Mouse (Mus musculus) hindbrain, embryonic 12.5 days (tissue): ENCODE results near the gene Cdc42ep2. TPM values are rescaled to one million over a fixed set of nuclear protein-coding genes. Genes with fewer than 3 reads are reported as not detected.

Experiments
- ATAC-seq: fragments of 200-750 bp; cut with Nextera tagmentation; 2 replicates; pipeline ENCODE4 v1.8.0; 2017; ENCODE audit warnings: moderate TSS enrichment; ENCODE audit not compliant: low FRiP score
- H3K27ac ChIP-seq: fragments of 300-500 bp; sonication (generic); 2 replicates; pipeline ENCODE4 v1.5.1; 2016; ENCODE audit warnings: mild to moderate bottlenecking
- H3K27me3 ChIP-seq: fragments of 300-500 bp; sonication (generic); 2 replicates; pipeline ENCODE4 v1.6.1; 2016; ENCODE audit warnings: mild to moderate bottlenecking
- H3K36me3 ChIP-seq: fragments of 300-500 bp; sonication (generic); 2 replicates; pipeline ENCODE4 v1.6.1; 2016; ENCODE audit warnings: mild to moderate bottlenecking
- H3K4me1 ChIP-seq: fragments of 300-500 bp; sonication (generic); 2 replicates; pipeline ENCODE4 v1.6.1; 2016
- H3K4me2 ChIP-seq: fragments of 300-500 bp; sonication (generic); replicated peaks from 2 replicates; pipeline ENCODE4 v1.6.1; 2016; ENCODE audit warnings: mild to moderate bottlenecking
- H3K4me3 ChIP-seq: fragments of 300-500 bp; sonication (generic); 2 replicates; pipeline ENCODE4 v1.5.1; 2016; ENCODE audit warnings: mild to moderate bottlenecking
- H3K9ac ChIP-seq: fragments of 300-500 bp; sonication (generic); 2 replicates; pipeline ENCODE4 v1.6.1; 2016; ENCODE audit warnings: mild to moderate bottlenecking, moderate library complexity
- H3K9me3 ChIP-seq: fragments of 300-500 bp; sonication (generic); replicated peaks from 2 replicates; pipeline ENCODE4 v1.6.1; 2016; ENCODE audit warnings: mild to moderate bottlenecking
- WGBS: fragments of 180-500 bp; shearing (Covaris S2); methylation state at CpG from one replicate; pipeline ENCODE4 v1.1.7; 2016; 5-methylcytosine and 5-hydroxymethylcytosine counted together
- polyA plus RNA-seq: library from polyadenylated mRNA; unstranded; fragments of >200 nt; fragmentation: Nextera tagmentation; extraction: Ambion mirVana; gene quantifications from 2 replicates; pipeline ENCODE4 v1.2.1, GENCODE M21; 2016

Cdc42ep2 gene
- polyA plus RNA-seq, 1 experiment from 2014 or later = 6.1 TPM

DNA sequence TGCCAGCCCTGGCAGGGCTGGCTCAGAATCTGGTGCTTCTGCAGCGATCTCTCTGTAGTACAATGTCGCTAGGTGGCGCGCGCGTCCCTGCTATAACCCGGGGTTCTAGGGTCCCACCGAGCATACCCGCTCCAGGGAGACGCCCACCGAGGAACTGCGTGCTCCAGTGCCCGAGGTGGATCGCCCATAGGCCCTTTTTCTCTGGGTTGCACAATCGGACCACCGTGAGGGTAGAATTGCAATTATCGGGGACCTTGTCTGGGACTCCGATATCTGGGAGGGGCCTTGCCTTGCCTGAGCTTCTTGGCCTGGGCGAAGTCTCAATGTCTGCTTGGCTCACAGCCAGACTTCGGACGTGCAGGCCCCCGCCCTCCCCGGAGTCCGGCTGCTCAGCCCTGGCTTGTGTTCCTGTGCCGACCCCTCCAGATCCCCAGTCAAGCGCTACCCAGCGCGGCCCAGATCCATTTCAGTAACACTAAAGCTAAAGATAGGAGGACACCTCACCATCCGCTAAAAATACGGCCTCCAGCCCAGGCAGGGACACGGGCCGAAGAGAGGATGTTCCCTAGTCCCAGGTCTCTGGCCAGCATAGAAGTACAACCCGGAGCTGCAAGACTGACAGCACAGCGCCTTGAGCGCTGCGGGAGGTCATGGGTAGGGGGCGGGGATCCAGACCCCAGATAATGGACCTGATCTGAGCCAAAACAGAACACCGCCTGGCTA, 465 bp downstream of the Cdc42ep2 start:
- H3K9me3 ChIP-seq = no peaks in the 10 kb centered on the region
- H3K4me3 ChIP-seq = peak overlapping the region; percentile 58
- H3K9ac ChIP-seq = peak overlapping the region; percentile 63
- peak; percentile 82 for ATAC-seq
- H3K4me2 ChIP-seq = peak overlapping the region; percentile 98
- WGBS = under 1% methylated on average over 38 of the region's 38 CpGs
- H3K27me3 ChIP-seq = peaks cover 13% of the 10 kb centered on the region
- H3K4me1 ChIP-seq = peaks cover 19% of the 10 kb centered on the region
- no peaks in the 10 kb centered on the region for H3K36me3 ChIP-seq
- peak overlapping the region; percentile 77 for H3K27ac ChIP-seq

DNA sequence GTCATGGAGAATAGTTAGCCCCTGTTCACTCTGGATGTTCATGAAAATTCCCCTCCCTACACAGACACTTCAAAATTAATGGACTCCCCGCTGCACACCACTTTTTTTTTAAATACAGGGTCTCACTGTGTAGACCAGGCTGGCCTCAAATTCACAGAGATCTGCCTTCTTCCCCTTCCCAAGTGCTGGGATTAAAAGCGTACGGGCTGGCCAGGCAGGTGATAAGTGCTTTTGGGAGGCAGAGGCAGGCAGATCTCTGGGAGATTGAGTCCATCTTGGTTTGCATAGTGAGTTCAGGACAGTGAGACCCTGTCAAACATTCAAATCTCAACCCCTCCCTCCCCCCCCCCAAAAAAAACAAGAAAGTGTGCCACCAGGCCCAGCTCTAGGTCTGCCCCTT, 1.7 kb downstream of the Cdc42ep2 start:
- no peaks in the 10 kb centered on the region for H3K9me3 ChIP-seq
- ATAC-seq = no peak
- peaks cover 13% of the 10 kb centered on the region for H3K27me3 ChIP-seq
- H3K4me1 ChIP-seq = peaks cover 19% of the 10 kb centered on the region
- H3K36me3 ChIP-seq = 0 out of 2 replicates have a peak, but pooled peaks cover 2% of the 10 kb centered on the region
- 91% methylated on average over 3 of the region's 3 CpGs for WGBS
- no peak overlapping the region for H3K27ac ChIP-seq
- H3K4me3 ChIP-seq = no peak overlapping the region
- no peak overlapping the region for H3K4me2 ChIP-seq
- H3K9ac ChIP-seq = no peak overlapping the region

DNA sequence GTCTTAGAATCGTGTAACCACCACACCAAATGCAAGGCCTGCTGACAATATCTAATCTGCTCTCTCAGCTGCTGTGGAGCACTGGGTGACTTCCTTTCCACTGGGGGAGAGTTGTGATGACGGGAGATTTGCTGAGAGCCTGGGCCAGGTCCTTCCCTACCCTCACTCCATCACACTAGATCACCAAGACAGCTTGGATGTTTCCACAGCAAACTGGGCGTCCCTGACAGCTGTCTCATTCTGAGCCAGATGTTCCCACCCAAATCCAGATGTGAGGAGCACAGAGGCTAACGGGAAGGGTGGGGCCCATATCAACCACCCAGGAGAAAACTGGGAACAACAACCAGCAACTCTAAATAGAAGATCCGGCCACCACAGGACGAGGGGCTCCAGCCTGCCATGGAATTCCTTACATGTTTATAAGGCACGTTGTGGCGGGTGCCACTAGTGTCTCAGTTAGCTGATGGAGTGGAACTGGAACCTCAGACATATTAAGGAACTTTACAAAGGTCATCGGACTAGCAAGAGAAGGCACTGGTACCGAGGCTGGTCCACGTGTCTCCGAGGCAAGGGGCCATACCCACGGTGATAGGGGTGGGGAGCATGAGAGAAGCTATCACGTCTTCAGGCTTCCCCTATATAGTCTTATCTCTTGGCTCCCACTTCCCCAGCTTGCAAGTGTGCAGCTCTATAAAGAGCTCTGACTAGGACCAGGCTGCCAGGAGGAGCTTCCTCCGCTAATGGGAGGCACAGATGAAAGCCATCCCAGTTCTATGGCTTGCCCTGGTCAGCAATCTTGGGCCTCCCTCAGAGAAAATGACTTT, 2.3 kb downstream of the Cdc42ep2 start:
- H3K36me3 ChIP-seq = peaks cover 6% of the 10 kb centered on the region; the same call in 1 of the 2 replicates
- no peaks in the 10 kb centered on the region for H3K9me3 ChIP-seq
- no peak overlapping the region for H3K4me2 ChIP-seq
- peaks cover 19% of the 10 kb centered on the region for H3K4me1 ChIP-seq
- no peak overlapping the region for H3K27ac ChIP-seq
- 81% methylated on average over 15 of the region's 15 CpGs for WGBS
- ATAC-seq = no peak
- H3K4me3 ChIP-seq = no peak overlapping the region
- H3K27me3 ChIP-seq = peaks cover 13% of the 10 kb centered on the region
- peak overlapping the region; percentile 49 for H3K9ac ChIP-seq

DNA sequence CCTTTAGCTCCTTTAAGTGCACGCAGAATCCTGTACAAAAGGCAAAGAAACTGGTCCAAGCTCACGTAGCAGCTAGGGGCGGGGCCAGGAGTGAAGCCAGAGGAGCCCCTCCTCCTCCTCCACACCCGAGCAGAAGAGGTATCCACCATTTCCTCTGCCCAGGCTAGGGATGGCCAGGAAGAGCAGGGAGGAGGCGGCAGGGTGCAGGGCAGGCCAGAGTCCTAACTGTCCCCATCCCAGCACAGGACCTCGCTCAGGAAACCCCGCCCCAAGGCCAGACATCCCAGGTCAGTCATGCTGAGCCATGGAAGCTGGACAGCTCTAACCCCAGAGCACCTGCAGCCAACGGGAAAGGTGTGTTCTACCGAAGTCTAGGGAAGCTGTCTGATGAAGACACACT, 2.9 kb downstream of the Cdc42ep2 start:
- ATAC-seq = no peak
- H3K9ac ChIP-seq = peak overlapping the region; percentile 49
- WGBS = 22% methylated on average over 8 of the region's 9 CpGs
- H3K4me2 ChIP-seq = no peak overlapping the region; the same call in 1 of the 2 replicates
- H3K4me1 ChIP-seq = peaks cover 19% of the 10 kb centered on the region
- no peaks in the 10 kb centered on the region for H3K9me3 ChIP-seq
- H3K27ac ChIP-seq = no peak overlapping the region
- peaks cover 10% of the 10 kb centered on the region; the same call in 1 of the 2 replicates for H3K36me3 ChIP-seq
- peaks cover 13% of the 10 kb centered on the region for H3K27me3 ChIP-seq
- H3K4me3 ChIP-seq = no peak overlapping the region

GRCm38 (mm10) chr19:5913007-5913719, 11.5 kb downstream of the Cdc42ep2 start, which contains the start of gene Dpf2:
Dpf2 (minus strand) TSS chr19:5913010.
- Histone ChIP-seq H3K27me3 (no peaks in the 10 kb centered on the region), H3K4me2 (peak within 1 kb of the TSS; percentile 62), H3K4me1 (peaks cover 29% of the 10 kb centered on the region), H3K9ac (peak within 1 kb of the TSS; percentile 90), H3K9me3 (no peaks in the 10 kb centered on the region), H3K4me3 (peak within 1 kb of the TSS; percentile 92), H3K27ac (peak within 1 kb of the TSS; percentile 85), H3K36me3 (peaks cover 10% of the 10 kb centered on the region; the same call in 1 of the 2 replicates)
- WGBS = 23% methylated on average over 13 of the region's 13 CpGs
- ATAC-seq = 0 out of 2 replicates have a peak, but pooled peaks have one; percentile 13

DNA sequence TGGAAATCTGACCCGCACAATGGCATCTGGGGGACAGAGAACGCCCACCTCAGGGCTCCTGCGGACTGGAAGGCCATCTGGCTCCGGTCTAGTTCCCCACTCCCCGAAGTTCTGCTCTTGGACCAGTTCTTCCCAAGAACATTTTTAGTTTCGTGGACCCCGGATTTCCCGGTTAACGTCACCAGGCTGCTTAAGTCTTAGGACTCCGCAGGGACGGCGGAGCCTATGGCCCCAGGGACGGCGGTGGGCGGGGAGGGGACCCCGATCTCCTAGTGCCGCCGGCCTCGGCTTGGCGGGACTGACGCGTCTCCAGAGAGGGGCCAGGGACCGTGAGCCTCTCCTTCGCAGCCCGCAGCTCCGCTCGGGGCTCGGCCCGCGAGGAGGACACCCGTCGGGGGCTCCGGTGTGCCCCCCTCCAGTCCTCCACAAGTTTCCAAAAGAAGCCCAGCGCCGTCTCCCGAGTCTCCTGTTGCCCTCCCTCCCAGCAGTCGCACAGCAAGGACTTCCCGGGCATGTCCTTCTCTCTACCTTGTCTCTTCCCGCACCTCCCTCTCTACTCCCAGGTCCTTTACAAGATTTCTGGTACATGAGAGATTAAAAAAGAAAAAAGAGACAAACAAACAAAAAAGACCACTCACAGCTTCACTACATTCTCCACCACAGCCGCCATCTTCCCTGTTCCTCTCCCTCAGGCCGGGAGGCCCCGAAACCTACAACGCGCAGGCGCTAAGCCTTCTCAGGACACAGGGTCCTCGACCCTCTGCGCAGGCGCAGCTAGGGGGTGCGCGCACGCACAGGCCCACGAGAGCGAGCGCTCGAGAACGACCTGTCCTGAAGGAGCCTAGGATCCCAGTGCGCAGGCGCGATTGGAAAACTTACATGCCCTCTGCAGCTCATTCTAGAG, 12.3 kb downstream of the Cdc42ep2 start:
- H3K36me3 ChIP-seq = peaks cover 4% of the 10 kb centered on the region; the same call in 1 of the 2 replicates
- peaks cover 29% of the 10 kb centered on the region for H3K4me1 ChIP-seq

GRCm38 (mm10) chr19:5911430-5912102, 13.1 kb downstream of the Cdc42ep2 start:
- 10% methylated on average over 14 of the region's 14 CpGs for WGBS
- H3K27ac ChIP-seq = peak overlapping the region; percentile 85

More for the DNA sequence above, 12.3 kb downstream of the Cdc42ep2 start:
- Histone ChIP-seq H3K27me3 (no peaks in the 10 kb centered on the region), H3K4me2 (peak overlapping the region; percentile 62), H3K4me3 (peak overlapping the region; percentile 92), H3K9ac (peak overlapping the region; percentile 90), H3K9me3 (no peaks in the 10 kb centered on the region), H3K27ac (peak overlapping the region; percentile 85)
- peak; percentile 93 for ATAC-seq
- under 1% methylated on average over 56 of the region's 59 CpGs for WGBS

DNA sequence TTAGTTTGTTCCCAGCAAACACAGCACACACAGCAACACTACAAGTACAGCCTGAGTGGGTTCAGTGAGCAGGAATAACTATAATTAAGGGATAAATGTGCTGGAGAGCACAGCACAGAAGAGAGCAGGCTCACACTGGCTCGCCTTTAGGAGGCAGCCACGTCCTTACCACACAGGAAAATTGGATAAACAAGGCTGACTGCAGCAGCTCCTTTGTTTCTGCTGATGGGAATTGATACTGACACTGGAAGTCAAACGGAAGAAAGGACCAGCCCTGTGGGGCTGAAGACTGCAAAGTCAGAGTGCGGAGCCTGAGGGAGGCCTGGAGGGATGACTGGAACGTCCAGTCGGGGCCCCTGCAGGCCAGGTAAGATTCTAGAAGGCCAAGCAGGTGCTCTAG, 14.4 kb downstream of the Cdc42ep2 start:
- Histone ChIP-seq H3K27ac (peak overlapping the region; percentile 69), H3K4me3 (peak overlapping the region; percentile 20), H3K9ac (peak overlapping the region; percentile 47), H3K4me1 (peaks cover 29% of the 10 kb centered on the region), H3K36me3 (peaks cover 21% of the 10 kb centered on the region), H3K27me3 (no peaks in the 10 kb centered on the region), H3K9me3 (no peaks in the 10 kb centered on the region), H3K4me2 (peak overlapping the region; percentile 62)
- ATAC-seq = no peak
- WGBS = 64% methylated on average over 6 of the region's 6 CpGs

More at GRCm38 (mm10) chr19:5911430-5912102, 13.1 kb downstream of the Cdc42ep2 start:
- Histone ChIP-seq H3K9ac (peak overlapping the region; percentile 90), H3K36me3 (peaks cover 8% of the 10 kb centered on the region), H3K27me3 (no peaks in the 10 kb centered on the region), H3K4me2 (peak overlapping the region; percentile 62), H3K4me3 (peak overlapping the region; percentile 92), H3K4me1 (peaks cover 29% of the 10 kb centered on the region), H3K9me3 (no peaks in the 10 kb centered on the region)
- no peak for ATAC-seq

GRCm38 (mm10) chr19:5907275-5907674, 17.3 kb downstream of the Cdc42ep2 start:
- Histone ChIP-seq H3K9me3 (no peaks in the 10 kb centered on the region), H3K9ac (no peak overlapping the region), H3K27me3 (no peaks in the 10 kb centered on the region), H3K4me2 (no peak overlapping the region), H3K4me3 (no peak overlapping the region), H3K4me1 (peaks cover 22% of the 10 kb centered on the region), H3K27ac (no peak overlapping the region), H3K36me3 (peaks cover 51% of the 10 kb centered on the region)
- WGBS = 94% methylated on average over 3 of the region's 3 CpGs
- ATAC-seq = no peak

DNA sequence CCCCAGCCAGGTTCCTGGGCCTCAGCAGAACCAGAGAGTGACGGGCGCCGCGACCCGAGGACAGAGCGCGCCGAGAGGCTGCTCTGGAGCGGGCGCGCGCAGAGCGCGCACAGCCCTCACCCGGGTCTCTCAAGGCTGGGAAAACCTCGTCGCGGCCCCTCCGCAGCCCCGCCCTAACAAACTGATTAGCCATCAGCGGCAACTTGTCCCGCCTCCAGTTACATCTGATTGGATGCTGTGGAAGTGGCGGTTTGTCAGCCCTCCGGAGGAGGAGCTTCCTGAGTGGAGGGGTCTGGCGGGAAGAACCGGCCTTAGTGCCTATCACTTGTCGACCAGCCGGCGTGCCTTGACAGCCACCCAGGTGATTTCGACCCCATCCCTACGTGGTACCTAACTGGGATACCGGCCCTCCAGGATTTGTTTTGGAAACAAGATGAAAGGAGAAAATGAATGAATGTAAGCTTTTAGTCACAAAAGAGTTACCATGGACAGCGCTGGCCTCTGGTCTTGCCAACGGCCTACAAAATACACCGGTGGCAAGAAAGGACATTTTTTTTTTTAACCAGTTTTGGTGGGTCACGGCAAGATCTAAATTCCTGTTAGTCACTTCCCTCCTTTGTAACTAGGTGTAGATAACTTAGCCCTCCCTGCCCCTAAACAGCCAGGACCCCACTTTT, 30.5 kb downstream of the Cdc42ep2 start, which contains the start of gene Tigd3:
Gene Tigd3, minus strand, starts transcription at position 148 of the 677 bp plus-strand sequence.
- no peaks in the 10 kb centered on the region for H3K9me3 ChIP-seq
- no peaks in the 10 kb centered on the region for H3K27me3 ChIP-seq
- H3K4me3 ChIP-seq = peak within 1 kb of the TSS; percentile 70
- H3K27ac ChIP-seq = peak within 1 kb of the TSS; percentile 76
- ATAC-seq = peak; percentile 95
- H3K4me2 ChIP-seq = peak within 1 kb of the TSS; percentile 81
- H3K36me3 ChIP-seq = peaks cover 38% of the 10 kb centered on the region
- H3K9ac ChIP-seq = peak within 1 kb of the TSS; percentile 90
- WGBS = 5% methylated on average over 36 of the region's 36 CpGs
- H3K4me1 ChIP-seq = peaks cover 21% of the 10 kb centered on the region
